Mouse (Mus musculus) thymus, adult 2 months (tissue): Measurements from ENCODE around the gene Ank3. TPM values are rescaled to one million over a fixed set of nuclear protein-coding genes. Genes with fewer than 3 reads are reported as not detected.

Source experiments
- DNase-seq: peaks from one replicate; pipeline ENCODE4 v3.0.0; 2021
- H3K27ac ChIP-seq: fragments of 200-500 bp; 2 replicates; pipeline ENCODE4 v1.5.1; 2012; ENCODE audit warnings: low read length, control low read depth; ENCODE audit not compliant: control insufficient read depth, insufficient read depth
- H3K27me3 ChIP-seq: fragments of 200-500 bp; 2 replicates; pipeline ENCODE4 v1.6.1; 2012; ENCODE audit warnings: mild to moderate bottlenecking, low read length, moderate library complexity, mixed read lengths; ENCODE audit not compliant: control insufficient read depth, insufficient read depth
- H3K36me3 ChIP-seq: fragments of 200-500 bp; 2 replicates; pipeline ENCODE4 v1.6.1; 2012; ENCODE audit warnings: mild to moderate bottlenecking, low read length, moderate library complexity; ENCODE audit not compliant: control insufficient read depth, insufficient read depth
- H3K4me1 ChIP-seq: fragments of 200-500 bp; replicated peaks from 2 replicates; pipeline ENCODE4 v1.6.1; 2012; ENCODE audit warnings: low read length; ENCODE audit not compliant: control insufficient read depth, insufficient read depth
- H3K4me3 ChIP-seq: fragments of 200-500 bp; 2 replicates; pipeline ENCODE4 v1.5.1; 2012; ENCODE audit warnings: mild to moderate bottlenecking, low read length, control low read depth, moderate library complexity; ENCODE audit not compliant: control insufficient read depth, insufficient read depth
- CTCF ChIP-seq: fragments of 200-500 bp; IDR thresholded peaks from 2 replicates; pipeline ENCODE4 v1.5.1; 2012; ENCODE audit warnings: mild to moderate bottlenecking, control low read depth, low read length, moderate library complexity, borderline replicate concordance; ENCODE audit not compliant: control insufficient read depth, poor library complexity, insufficient read depth; ENCODE audit errors: extremely low read depth
- POLR2A ChIP-seq: fragments of 200-500 bp; IDR thresholded peaks from 2 replicates; pipeline ENCODE4 v1.6.1; 2012; ENCODE audit warnings: mild to moderate bottlenecking, low read length, control low read depth, moderate library complexity; ENCODE audit not compliant: control insufficient read depth, poor library complexity, insufficient read depth; ENCODE audit errors: extremely low read depth
- WGBS: fragments of 180-500 bp; shearing (Covaris S2); methylation state at CpG from one replicate; pipeline ENCODE4 v1.1.7; 2018; 5-methylcytosine and 5-hydroxymethylcytosine counted together
- polyA plus RNA-seq: library from polyadenylated mRNA; depleted of rRNA; stranded (reverse); fragments of >200 nt; gene quantifications from 2 replicates; pipeline ENCODE4 v1.2.3, GENCODE M21; 2012

The Ank3 gene
- polyA plus RNA-seq, 1 experiment: 4.2 TPM

- no peak for DNase-seq
- H3K27ac ChIP-seq: no peak overlapping the region
- no peaks in the 10 kb centered on the region for H3K36me3 ChIP-seq
- WGBS: 88% methylated on average over 4 of the region's 4 CpGs
- H3K27me3 ChIP-seq: no peaks in the 10 kb centered on the region
- no peak overlapping the region for H3K4me3 ChIP-seq
- TF ChIP-seq CTCF (no peak), POLR2A (no peak)
- H3K4me1 ChIP-seq: no peaks in the 10 kb centered on the region
Measured at GRCm38 (mm10) chr10:69951426-69951825, 552.9 kb downstream of the Ank3 start.

DNA sequence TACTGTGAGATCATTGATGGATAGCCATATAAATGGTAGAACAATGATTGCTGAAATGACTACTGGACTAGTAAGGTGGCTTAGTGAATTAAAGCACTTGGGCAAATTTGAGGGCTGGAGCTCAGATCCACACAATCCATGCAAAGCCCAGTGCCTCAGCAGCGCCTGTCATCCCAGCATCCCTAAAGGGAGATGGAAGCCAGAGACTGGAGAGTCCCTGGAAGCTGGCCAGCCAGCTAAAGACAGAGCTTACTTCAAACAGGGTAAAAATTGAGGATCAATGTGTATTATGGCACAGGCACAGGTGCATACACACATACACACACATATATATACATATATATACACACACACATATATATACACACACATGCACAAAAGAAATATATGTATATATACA lies 553.7 kb downstream of the Ank3 start:
- no peak overlapping the region for H3K27ac ChIP-seq
- no peak for DNase-seq
- no peak overlapping the region for H3K4me3 ChIP-seq
- TF ChIP-seq CTCF (no peak), POLR2A (no peak)
- no peaks in the 10 kb centered on the region for H3K36me3 ChIP-seq
- WGBS: 92% methylated on average over 1 of the region's 1 CpGs
- H3K4me1 ChIP-seq: no peaks in the 10 kb centered on the region
- no peaks in the 10 kb centered on the region for H3K27me3 ChIP-seq

GRCm38 (mm10) chr10:69954657-69955267 lies 556.2 kb downstream of the Ank3 start:
- no peaks in the 10 kb centered on the region for H3K36me3 ChIP-seq
- WGBS: 81% methylated on average over 9 of the region's 9 CpGs
- no peaks in the 10 kb centered on the region for H3K27me3 ChIP-seq
- no peak for TF ChIP-seq CTCF
- no peak for TF ChIP-seq POLR2A
- H3K27ac ChIP-seq: no peak overlapping the region
- no peaks in the 10 kb centered on the region for H3K4me1 ChIP-seq
- H3K4me3 ChIP-seq: no peak overlapping the region
- no peak for DNase-seq

GRCm38 (mm10) chr10:69962226-69962625 lies 563.7 kb downstream of the Ank3 start:
- no peaks in the 10 kb centered on the region for H3K4me1 ChIP-seq
- no peak overlapping the region for H3K27ac ChIP-seq
- no peaks in the 10 kb centered on the region for H3K36me3 ChIP-seq
- H3K4me3 ChIP-seq: no peak overlapping the region
- 91% methylated on average over 7 of the region's 7 CpGs for WGBS
- no peaks in the 10 kb centered on the region for H3K27me3 ChIP-seq
- no peak for DNase-seq
- TF ChIP-seq POLR2A (no peak), CTCF (no peak)

DNA sequence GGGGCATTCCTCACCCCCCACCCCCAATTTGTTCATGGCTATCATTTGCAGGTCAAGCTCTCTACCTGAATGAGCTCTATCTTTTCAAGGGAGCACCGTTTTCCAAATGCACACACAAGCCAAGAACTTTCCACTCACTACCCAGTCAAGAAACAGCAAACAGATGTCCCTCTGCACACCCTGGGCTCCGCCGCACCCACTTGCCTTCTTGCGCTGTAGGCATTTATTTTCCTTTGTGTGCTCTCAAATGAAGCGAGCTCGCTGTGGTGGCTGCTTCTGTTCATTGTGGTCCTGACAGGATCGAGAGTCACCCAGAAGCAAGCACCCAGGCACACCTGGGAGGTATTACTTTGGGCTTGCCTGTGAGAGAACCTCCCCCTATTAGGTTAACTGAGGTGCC lies 564.4 kb downstream of the Ank3 start:
- TF ChIP-seq POLR2A: no peak
- TF ChIP-seq CTCF: no peak
- Histone ChIP-seq H3K4me1 (no peaks in the 10 kb centered on the region), H3K4me3 (no peak overlapping the region), H3K27ac (no peak overlapping the region), H3K36me3 (no peaks in the 10 kb centered on the region), H3K27me3 (no peaks in the 10 kb centered on the region)
- 91% methylated on average over 7 of the region's 7 CpGs for WGBS
- no peak for DNase-seq

GRCm38 (mm10) chr10:69964611-69965010 lies 566.0 kb downstream of the Ank3 start:
- H3K36me3 ChIP-seq: no peaks in the 10 kb centered on the region
- WGBS: 6% methylated on average over 5 of the region's 5 CpGs
- H3K4me3 ChIP-seq: no peak overlapping the region
- no peak for DNase-seq
- TF ChIP-seq CTCF: no peak
- no peak for TF ChIP-seq POLR2A
- H3K27ac ChIP-seq: no peak overlapping the region
- H3K4me1 ChIP-seq: no peaks in the 10 kb centered on the region
- H3K27me3 ChIP-seq: no peaks in the 10 kb centered on the region

GRCm38 (mm10) chr10:69965085-69965484 lies 566.5 kb downstream of the Ank3 start:
- no peak for DNase-seq
- TF ChIP-seq CTCF: no peak
- no peak for TF ChIP-seq POLR2A
- Histone ChIP-seq H3K36me3 (no peaks in the 10 kb centered on the region), H3K4me3 (no peak overlapping the region), H3K4me1 (no peaks in the 10 kb centered on the region), H3K27me3 (no peaks in the 10 kb centered on the region), H3K27ac (no peak overlapping the region)
- 88% methylated on average over 6 of the region's 6 CpGs for WGBS
